Mouse (Mus musculus): ENCODE results near the gene Tead1.

- TF ChIP-seq CTCF (IDR thresholded peaks at IDR 0.05; ENCODE audit: control insufficient read depth, insufficient read depth, insufficient replicate concordance, low read depth, low read length), result no peak
- no peak for TF ChIP-seq POLR2A (IDR thresholded peaks at IDR 0.05; ENCODE audit: control insufficient read depth, low read depth, low read length)
Measured at GRCm38 (mm10) chr7:112762870-112763269, 83.8 kb downstream of the Tead1 start.

Data from testis, adult 2 months (tissue).